Mouse (Mus musculus) cerebellum, adult 11 months (tissue): Measurements from ENCODE around the gene Gucy2e.

Experiments
- DNase-seq: peaks from one replicate; pipeline ENCODE4 v3.0.0; 2022

The Gucy2e gene

GRCm38 (mm10) chr11:69236926-69237260 is at the start of gene Gucy2e:
TSS of gene Gucy2e (minus strand) at chr11:69237036.
- no peak for DNase-seq

- DNase-seq = no peak
Measured at GRCm38 (mm10) chr11:69277267-69277666, 40.4 kb upstream of the Gucy2e start.

GRCm38 (mm10) chr11:69276081-69276480 is 39.2 kb upstream of the Gucy2e start:
- no peak for DNase-seq

GRCm38 (mm10) chr11:69275650-69276049 is 38.8 kb upstream of the Gucy2e start:
- no peak for DNase-seq

GRCm38 (mm10) chr11:69272122-69272740 is 35.4 kb upstream of the Gucy2e start:
- DNase-seq = peak; percentile 68

- peak; percentile 70 for DNase-seq
Measured at GRCm38 (mm10) chr11:69269575-69269974, 32.7 kb upstream of the Gucy2e start.

GRCm38 (mm10) chr11:69268100-69268499 is 31.3 kb upstream of the Gucy2e start:
- no peak for DNase-seq

- no peak for DNase-seq
Measured at GRCm38 (mm10) chr11:69267341-69267740, 30.5 kb upstream of the Gucy2e start.

GRCm38 (mm10) chr11:69266253-69266652 is 29.4 kb upstream of the Gucy2e start:
- DNase-seq = peak; percentile 48

GRCm38 (mm10) chr11:69265410-69265809 is 28.6 kb upstream of the Gucy2e start:
- DNase-seq = no peak

- DNase-seq = no peak
Measured at GRCm38 (mm10) chr11:69264276-69264675, 27.4 kb upstream of the Gucy2e start.

GRCm38 (mm10) chr11:69260111-69260510 is 23.3 kb upstream of the Gucy2e start:
- DNase-seq = no peak

GRCm38 (mm10) chr11:69258287-69258686 is 21.5 kb upstream of the Gucy2e start:
- no peak for DNase-seq

- no peak for DNase-seq
Measured at GRCm38 (mm10) chr11:69257807-69258206, 21.0 kb upstream of the Gucy2e start.

GRCm38 (mm10) chr11:69257072-69257471 is 20.2 kb upstream of the Gucy2e start:
- DNase-seq = no peak

GRCm38 (mm10) chr11:69254808-69255207 is 18.0 kb upstream of the Gucy2e start:
- no peak for DNase-seq

GRCm38 (mm10) chr11:69253131-69253530 is 16.3 kb upstream of the Gucy2e start:
- no peak for DNase-seq

GRCm38 (mm10) chr11:69251953-69252352 is 15.1 kb upstream of the Gucy2e start:
- DNase-seq = no peak

GRCm38 (mm10) chr11:69251135-69251842 is 14.5 kb upstream of the Gucy2e start:
- DNase-seq = no peak

GRCm38 (mm10) chr11:69250106-69250505 is 13.3 kb upstream of the Gucy2e start:
- no peak for DNase-seq

- DNase-seq = no peak
Measured at GRCm38 (mm10) chr11:69249131-69249530, 12.3 kb upstream of the Gucy2e start.

- DNase-seq = no peak
Measured at GRCm38 (mm10) chr11:69245643-69246042, 8.8 kb upstream of the Gucy2e start.

- DNase-seq = peak; percentile 51
Measured at GRCm38 (mm10) chr11:69244911-69245310, 8.1 kb upstream of the Gucy2e start.

- DNase-seq = no peak
Measured at GRCm38 (mm10) chr11:69236061-69236925, 543 bp downstream of the Gucy2e start.
